10 mouse cellular contexts compared by ENCODE assay signal in the genomic region with DNA sequence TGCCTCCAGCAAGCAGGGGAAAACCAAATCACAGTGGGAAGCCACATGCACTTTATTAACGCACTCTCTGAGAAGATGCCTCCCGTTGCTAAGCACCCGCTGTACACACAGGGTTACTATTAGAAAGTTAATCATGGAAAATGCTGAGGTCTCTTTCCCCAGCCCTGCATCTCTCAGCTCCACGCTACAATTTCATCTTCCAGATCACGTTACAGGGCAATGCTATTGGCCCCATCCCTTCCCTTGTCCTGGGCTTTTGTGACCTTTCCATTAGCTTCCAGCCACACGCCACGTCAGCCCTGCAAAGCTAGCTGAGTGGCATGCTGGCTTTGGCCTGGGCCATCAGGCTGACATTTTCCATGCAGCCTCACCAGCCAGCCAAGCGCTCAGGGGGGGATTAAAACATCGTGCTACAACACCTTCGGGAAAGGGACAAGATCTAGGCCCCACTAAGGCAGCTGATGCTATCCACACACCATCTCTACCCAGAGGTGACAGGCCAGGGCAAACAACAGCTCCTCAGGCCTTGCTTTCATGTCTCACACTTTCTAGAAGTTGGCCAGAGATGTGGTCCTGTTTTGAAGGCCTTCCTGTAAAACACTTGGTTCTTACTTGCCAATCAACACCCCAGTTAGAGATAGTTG.
DNase-seq lines count a peak whose midpoint lies in the region; ATAC-seq lines count a peak whose summit lies in the region.
"Had no signal": no experiment of that assay in that cellular context is flagged by ENCODE, and none has a peak within 500 bp of the region (broad histone marks: within the 10 kb centered on the region; RNA-seq: fewer than 3 reads in every experiment).

No protein-coding gene starts in this region.

- H3K27me3 ChIP-seq in heart, embryonic 10.5 days (ENCODE audit: insufficient read depth, poor library complexity, severe bottlenecking): peaks cover 21% of the 10 kb centered on the region
- no peaks in the 10 kb centered on the region for H3K27me3 ChIP-seq in forebrain, embryonic 15.5 days
- no peaks in the 10 kb centered on the region for H3K27me3 ChIP-seq in neural tube, embryonic 15.5 days (replicated peaks)

- no peak overlapping the region for H3K9ac ChIP-seq in forebrain, embryonic 15.5 days (replicated peaks)
- H3K9ac ChIP-seq in neural tube, embryonic 15.5 days (replicated peaks): no peak overlapping the region

- H3K27ac ChIP-seq in heart, embryonic 10.5 days: peak overlapping the region; percentile 8; the same call in 1 of the 2 replicates
- H3K27ac ChIP-seq in forebrain, embryonic 15.5 days (replicated peaks): no peak overlapping the region
- H3K27ac ChIP-seq in neural tube, embryonic 15.5 days (replicated peaks): peak overlapping the region; percentile 69

- no peaks in the 10 kb centered on the region for H3K9me3 ChIP-seq in heart, embryonic 10.5 days
- H3K9me3 ChIP-seq in forebrain, embryonic 15.5 days: no peaks in the 10 kb centered on the region
- H3K9me3 ChIP-seq in neural tube, embryonic 15.5 days (replicated peaks): no peaks in the 10 kb centered on the region

- DNase-seq in heart, embryonic 10.5 days (ENCODE audit: low spot score): no peak
- DNase-seq in heart, adult 18-20 months: no peak
- peak; percentile 14 for DNase-seq in hindlimb bud, embryonic 11.5 days (ENCODE audit: extremely low spot score, low read depth, low spot score)
- no peak for DNase-seq in T-cell, adult 2 months (ENCODE audit: low spot score)
- DNase-seq in natural killer cell, adult 2 months (ENCODE audit: low spot score in 2 of 2): no peak
- DNase-seq in heart, adult 11 months: no peak
- DNase-seq: B cell, adult 2 months had no signal

- H3K4me1 ChIP-seq in heart, embryonic 10.5 days: peaks cover 9% of the 10 kb centered on the region
- H3K4me1 ChIP-seq in forebrain, embryonic 15.5 days: 0 out of 2 replicates have a peak, but pooled peaks cover 6% of the 10 kb centered on the region
- peaks cover 26% of the 10 kb centered on the region for H3K4me1 ChIP-seq in neural tube, embryonic 15.5 days

- H3K4me2 ChIP-seq in forebrain, embryonic 15.5 days (replicated peaks): no peak overlapping the region
- H3K4me2 ChIP-seq in neural tube, embryonic 15.5 days: no peak overlapping the region

- H3K4me3 ChIP-seq in heart, embryonic 10.5 days: no peak overlapping the region
- H3K4me3 ChIP-seq in forebrain, embryonic 15.5 days: no peak overlapping the region
- H3K4me3 ChIP-seq in neural tube, embryonic 15.5 days (replicated peaks): no peak overlapping the region

- H3K36me3 ChIP-seq in heart, embryonic 10.5 days: no peaks in the 10 kb centered on the region
- H3K36me3 ChIP-seq in forebrain, embryonic 15.5 days: no peaks in the 10 kb centered on the region
- no peaks in the 10 kb centered on the region for H3K36me3 ChIP-seq in neural tube, embryonic 15.5 days

- WGBS in heart, embryonic 10.5 days: 41% methylated on average over 10 of the region's 10 CpGs
- WGBS in forebrain, embryonic 15.5 days: 43% methylated on average over 10 of the region's 10 CpGs
- 26% methylated on average over 10 of the region's 10 CpGs for WGBS in neural tube, embryonic 15.5 days

- peak; percentile 48; the same call in 1 of the 2 replicates for ATAC-seq in forebrain, embryonic 15.5 days (replicated peaks)
- peak; percentile 84 for ATAC-seq in neural tube, embryonic 15.5 days (ENCODE audit: low FRiP score)
- ATAC-seq: lung, postnatal 0 days had no signal
